Mouse (Mus musculus) T-helper 2 cell (primary cell): ENCODE results near the gene Kitl.

Source experiments
- in situ Hi-C: fragments of 300-600 bp; cut with MboI, MseI; formaldehyde crosslinking; loops from one replicate; pipeline ENCODE4 v1.15.1; 2025; ENCODE audit warnings: high pct_unique_total_duplicates

Gene Kitl

DNA sequence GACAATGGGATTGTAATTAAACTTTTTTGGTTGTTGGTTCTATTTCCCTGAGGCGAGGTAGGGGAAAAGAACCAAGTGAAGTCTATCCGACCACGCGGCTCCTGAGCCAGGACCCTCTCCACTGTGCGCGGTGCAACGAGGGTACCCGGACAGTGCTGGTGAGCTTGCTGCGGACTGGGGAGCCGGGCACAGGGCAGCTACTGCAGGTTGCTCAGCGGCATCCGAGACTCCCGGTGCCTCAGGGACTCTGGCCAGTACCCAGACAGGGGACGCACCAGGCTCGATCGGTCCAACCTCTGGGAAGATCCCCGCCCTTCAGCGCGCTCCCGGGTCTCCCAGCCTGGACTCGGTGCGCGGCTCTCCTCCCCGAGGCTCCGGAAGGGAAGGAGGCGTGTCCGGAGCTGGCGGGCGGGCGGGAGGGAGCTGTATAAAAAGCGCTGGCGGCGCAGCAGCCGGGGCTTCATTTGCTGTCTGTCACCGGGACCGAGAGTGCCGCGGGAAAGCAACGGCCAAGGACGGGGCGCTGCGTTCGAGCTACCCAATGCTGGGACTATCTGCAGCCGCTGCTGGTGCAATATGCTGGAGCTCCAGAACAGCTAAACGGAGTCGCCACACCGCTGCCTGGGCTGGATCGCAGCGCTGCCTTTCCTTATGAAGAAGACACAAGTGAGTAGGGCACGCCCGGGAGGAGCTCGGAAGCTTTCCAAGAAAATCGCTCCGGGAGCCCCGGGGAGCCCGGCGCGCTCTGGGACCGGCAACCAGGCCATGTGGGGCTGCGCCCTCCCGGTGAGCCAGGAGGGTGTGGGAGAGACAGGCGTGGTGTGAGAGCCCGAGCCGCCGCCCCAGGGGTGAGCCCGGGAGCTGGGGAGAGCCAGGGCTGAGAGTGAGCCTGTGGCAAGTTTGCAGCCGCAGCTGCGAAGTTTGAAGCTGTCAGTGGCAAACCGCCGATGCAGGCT is at the start of gene Kitl:
Gene Kitl (plus strand): TSS at position 261 of the 956 bp plus-strand sequence.
- in situ Hi-C loops: no loop called here

DNA sequence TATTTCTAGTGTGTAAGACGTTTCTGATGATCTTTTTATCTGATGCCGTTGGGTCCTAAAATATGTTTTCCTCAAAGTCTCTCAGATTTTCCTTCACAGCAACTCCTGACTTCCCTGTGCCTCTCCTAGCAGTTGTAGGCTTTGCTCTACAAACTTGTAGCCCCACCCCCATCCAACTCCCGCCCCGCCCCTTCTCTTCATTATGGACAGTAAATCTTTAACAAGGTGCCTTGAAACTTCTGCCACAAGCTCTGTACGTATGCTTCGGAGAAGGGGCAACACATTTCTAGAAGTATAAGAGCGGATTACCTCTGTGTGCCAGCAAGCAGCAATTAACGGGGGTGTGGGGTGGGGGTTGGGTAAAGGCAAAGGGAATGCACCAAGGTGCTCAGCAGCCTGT is 42.6 kb upstream of the Kitl start:
- in situ Hi-C loops: loop anchor here (25.0 kb wide), 1 partner anchor 1814 kb away; no protein-coding TSS in a partner anchor

DNA sequence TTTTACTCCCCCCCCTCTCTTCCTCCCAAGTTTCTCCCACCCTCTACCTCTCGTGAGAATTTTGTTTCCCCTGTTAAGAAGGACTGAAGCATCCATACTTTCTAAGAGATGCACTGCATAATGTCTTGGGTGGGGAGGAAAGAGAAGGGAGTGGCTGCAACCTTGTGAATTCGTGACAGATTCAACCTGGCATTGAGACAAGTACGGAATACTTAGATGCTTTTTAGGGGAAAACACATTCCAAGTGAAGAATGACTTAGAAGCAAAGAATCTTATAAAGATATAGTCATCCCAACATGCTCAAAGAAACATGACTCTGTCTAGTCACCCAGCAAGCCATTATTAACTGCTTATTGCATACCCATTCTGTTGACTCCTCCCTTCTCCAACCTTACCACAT is 35.3 kb upstream of the Kitl start:
- in situ Hi-C loops: no loop called here

DNA sequence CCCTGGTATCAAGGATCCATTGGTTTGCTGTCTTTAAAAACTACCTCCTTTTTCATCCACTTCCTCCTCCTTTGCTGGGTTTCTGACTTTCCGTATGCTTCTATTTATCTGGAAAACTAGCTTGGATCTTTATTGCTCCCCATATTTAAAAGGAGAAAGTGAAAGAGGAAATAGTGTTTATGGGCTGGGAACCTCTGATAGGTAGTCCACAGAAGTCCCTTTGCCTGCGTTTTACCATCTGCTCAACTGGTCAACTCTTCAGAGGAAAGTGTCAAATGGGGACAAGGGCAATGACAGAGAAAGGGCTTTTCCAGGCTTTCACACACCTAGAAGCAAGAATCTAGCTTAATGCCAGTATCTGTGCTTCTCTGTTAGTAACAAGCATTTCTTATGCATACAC is 34.5 kb upstream of the Kitl start:
- in situ Hi-C loops: no loop called here

DNA sequence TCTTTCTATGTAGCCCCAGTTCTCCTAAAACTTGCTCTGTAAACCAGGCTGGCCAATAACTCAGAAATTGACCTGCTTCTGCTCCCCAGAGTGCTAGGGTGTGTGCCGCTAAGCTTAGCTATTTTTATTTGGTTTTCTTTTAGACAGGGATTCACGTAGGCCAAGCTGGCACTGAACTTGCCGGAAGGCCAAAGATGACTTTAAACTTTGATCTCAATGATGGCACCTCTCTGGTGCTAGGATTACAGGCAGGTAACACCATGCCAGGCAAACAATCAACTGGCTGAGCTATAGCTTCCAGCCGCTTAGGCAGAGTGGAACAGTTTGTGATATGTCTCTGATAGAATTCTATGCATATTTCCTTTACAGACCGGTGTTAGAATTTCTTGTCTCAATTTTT is 33.5 kb upstream of the Kitl start:
- in situ Hi-C loops: no loop called here

DNA sequence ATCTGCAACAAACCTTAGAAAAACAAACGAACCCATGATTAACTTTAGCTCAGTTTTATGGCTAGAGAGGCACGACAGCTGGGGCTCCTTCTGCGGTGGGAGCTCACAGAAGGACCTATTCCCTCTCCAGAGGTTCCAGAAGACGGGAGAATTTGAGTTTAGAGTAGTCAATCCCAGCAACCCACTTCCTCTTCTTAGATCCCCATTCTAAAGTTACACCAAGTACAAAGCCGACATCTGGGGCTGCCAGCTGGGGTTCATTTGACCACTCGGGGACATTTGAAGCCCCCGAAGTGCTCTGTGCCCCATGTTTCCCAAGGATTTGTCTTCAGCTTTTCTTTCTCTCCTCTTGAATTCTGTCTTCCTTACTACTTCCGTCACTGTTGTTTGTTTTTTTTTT is 28.7 kb upstream of the Kitl start:
- in situ Hi-C loops: no loop called here

DNA sequence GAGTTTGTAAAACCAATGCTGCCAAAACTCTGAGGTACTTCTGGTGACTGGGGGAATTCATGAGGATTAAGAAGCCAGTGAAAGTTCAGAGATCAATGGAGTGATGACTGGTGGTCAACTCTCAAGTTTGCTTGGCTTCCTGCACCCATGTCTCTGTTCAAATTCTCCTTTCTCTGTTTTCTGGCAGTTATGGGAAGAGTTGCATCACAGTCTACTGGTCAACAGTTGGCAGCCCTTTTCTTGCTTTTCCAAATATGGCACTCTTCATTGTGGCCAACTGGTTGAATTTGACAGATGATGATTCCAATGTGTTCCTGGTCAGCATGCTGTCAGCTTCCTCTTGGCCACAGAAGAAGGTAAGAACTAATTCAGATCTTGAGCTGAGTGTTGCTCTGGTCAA is 25.7 kb upstream of the Kitl start:
- in situ Hi-C loops: no loop called here

DNA sequence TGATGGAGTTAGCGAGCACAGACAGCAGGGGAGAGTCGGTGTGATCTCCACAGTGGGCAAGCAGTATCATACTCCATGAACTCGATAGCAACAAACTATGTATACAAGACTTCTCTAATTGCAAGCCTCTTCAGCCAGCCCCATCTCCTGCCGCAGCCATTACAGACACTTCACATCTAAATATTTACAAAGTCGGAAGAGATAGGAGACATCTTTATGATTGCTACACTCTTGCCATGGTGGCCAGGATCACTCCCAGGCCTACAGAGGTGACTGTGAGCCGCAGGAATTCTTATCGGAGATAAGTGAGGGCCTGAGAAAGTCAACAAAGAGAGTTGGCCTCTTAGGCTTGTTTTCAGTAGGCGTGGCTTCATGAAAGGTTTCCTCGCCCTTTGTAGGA is 23.3 kb upstream of the Kitl start:
- in situ Hi-C loops: no loop called here

DNA sequence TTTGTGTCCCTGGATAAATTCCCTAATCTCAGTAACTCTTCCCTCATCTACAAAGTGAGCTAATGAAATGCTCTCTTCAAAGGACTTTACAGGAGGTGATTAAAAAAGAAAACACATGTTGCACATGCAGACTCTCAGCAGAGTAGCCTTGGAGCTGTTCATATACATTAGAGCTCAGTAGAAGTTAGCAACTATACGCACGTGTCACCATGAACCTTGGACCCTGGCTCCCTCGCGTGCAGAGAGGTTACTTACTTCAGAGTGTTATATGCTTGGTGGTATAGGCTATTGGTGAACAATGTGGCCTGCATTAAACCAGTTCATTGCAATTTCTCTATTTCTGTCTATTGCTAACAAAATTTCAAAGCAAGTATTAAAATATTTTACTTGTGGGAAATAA is 14.0 kb upstream of the Kitl start:
- in situ Hi-C loops: no loop called here

DNA sequence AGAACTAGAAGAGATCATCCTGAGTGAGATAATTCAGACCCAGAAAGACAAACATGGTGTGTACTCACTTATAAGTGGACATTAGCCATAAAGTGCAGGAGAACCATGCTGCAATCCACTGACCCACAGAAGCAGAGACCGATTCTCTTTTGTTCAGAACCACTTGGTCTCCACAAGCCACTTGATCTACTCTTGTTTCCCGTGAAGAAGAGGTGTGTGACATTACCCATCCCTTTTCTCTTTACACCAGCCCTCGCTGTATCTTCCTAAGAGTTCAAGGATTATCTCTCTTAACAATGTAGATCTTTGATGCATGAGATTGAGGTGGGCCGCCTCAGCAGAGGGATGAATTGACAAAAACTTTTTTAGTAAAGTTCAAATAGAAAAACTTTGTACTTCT is 11.6 kb upstream of the Kitl start:
- in situ Hi-C loops: no loop called here

DNA sequence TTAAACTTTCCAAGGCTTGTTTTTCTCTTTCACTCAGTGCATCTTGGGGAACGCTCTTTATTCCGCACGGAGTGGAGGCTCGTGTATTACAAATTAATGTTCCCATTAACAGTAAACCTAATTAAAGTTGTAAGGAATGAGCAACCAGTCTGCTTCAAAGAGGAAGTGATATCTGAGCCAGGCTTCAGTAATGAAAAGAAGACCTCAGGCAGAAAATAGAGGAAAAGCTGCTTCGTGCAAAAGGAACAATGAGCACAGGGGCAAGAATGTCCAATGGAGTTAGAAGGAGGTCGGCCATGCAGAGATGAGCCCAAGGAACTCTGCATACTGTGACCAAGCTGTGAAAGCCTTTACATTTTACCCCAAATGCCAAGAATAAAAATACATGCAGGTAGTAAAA is 5.7 kb upstream of the Kitl start:
- in situ Hi-C loops: no loop called here

DNA sequence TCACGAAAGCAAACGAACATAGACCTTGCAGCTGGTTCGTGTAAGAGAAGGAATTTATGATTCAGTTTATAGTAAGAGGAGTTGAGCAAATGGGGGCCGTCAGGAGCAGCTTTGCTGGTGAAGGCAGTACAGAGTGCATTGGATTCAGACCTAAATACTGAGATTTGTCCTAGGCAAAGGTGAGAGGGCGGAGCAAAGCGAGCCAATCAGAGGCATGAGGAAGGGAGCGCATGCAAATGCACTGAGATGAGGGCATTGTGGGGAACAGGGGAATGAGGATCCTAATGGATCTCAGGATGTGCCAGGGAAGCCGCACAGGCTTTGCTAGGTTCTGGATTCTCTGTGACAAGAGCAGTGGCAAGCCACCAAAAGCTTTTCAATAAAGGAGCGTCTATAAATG is 5.1 kb upstream of the Kitl start:
- in situ Hi-C loops: no loop called here

DNA sequence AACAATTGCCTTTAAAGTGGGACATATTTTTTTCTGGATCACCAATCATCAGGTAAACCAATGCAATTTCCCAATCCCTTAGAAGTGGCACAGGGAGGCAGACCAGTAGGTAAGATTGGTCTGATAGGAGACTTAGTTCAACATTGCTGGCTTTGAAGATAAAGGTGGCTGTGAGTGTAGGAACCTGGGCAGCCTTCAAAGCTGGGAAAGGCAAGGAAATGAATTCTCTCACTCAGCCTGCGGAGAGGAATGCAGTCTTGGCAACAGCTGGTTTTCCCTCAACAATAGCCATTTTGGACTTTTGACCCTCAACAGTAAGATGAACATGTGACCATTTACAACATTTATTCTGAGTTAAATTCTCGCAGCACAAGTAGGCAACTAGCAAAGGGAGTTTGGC is 1.3 kb upstream of the Kitl start:
- in situ Hi-C loops: no loop called here

DNA sequence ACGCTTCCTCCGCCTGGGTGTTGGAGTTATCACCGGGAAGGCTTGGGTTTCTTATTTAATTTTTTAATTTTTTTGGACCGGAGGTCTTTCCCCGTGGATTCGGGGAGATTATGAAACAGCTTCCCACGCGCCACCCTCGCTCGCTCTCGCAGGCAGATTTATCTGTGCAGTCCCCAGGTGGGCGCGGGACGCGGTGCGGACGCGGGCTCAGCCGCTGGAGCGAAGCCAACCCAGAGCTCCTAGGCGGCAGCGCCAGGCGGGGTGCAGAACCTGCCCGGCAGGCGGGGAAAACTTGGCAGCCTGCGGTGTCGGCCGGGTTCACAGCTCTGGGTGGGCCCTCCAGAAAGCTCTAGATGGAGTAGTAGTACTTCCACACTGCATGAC is 888 bp downstream of the Kitl start:
- in situ Hi-C loops: no loop called here

DNA sequence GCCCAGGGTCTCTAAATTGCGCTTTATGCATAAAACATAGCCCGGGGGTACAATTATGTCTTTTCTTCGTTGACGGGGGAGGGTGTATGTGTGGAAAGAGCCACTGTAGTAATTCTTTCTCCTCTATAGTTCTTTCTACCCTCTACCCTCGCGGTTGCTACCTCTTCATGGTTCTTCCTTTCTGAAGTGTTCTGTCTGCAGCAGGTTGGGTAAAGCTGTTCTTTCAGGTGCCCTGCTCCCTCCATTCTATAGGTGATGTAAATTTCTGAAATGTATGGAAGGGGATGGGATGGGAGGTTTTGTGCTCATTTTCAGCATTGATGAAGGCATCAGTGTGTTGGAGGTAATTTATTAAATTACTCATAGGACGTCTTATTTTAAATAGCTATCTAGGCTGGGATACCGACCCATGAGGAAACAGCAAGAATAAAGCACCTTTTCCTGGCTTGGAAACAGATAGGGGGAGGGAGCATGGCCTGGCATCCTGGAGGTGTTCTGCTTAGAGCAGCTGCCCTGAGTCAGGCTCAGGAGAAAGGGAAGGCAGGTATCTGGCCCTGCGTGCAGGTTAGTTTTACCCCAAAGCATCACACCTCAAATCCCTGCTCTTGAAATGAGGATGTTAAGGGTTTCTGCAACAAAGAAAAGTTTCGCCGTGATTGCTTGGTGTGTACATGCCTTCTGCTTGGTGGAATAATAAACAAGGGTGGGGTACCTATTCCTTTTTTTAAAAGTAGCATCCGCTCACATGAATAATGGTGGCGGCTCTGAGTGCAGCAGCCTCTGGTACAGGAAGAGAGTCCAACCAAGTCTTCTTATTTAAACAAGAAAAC is 1.7 kb downstream of the Kitl start:
- in situ Hi-C loops: no loop called here

DNA sequence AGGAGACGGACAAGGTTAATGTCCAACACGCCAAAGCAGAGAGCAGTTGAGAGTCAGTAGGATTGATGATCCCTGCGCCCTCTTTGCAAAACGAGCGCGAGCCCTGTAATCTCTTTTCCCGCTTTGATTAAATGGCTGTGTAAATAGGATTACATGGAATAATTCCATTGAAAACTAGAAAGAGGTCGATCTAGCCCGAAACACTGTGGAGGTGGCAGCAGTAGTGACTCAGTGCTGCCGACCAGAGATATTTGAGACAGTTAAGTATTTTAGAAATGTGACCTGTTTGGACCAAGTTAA is 2.3 kb downstream of the Kitl start:
- in situ Hi-C loops: no loop called here

DNA sequence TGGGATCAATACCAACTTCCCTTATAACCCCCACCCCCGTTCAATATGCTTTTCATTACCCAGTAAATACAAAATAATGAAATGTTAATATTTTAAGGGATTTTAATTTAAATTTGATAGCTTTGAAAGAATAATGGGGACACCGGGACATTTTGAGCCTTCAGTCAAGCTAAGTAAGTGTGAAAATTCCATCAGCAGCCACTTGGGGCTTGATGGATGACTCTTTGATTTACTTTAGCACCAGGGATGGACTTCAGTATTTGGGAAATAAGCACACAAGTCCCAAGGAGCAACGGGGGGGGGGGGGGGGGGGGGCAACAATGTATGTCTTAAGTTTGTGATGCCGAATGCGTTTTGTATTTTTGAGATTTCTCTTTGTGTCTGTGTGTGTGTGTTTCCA is 3.1 kb downstream of the Kitl start:
- in situ Hi-C loops: no loop called here

DNA sequence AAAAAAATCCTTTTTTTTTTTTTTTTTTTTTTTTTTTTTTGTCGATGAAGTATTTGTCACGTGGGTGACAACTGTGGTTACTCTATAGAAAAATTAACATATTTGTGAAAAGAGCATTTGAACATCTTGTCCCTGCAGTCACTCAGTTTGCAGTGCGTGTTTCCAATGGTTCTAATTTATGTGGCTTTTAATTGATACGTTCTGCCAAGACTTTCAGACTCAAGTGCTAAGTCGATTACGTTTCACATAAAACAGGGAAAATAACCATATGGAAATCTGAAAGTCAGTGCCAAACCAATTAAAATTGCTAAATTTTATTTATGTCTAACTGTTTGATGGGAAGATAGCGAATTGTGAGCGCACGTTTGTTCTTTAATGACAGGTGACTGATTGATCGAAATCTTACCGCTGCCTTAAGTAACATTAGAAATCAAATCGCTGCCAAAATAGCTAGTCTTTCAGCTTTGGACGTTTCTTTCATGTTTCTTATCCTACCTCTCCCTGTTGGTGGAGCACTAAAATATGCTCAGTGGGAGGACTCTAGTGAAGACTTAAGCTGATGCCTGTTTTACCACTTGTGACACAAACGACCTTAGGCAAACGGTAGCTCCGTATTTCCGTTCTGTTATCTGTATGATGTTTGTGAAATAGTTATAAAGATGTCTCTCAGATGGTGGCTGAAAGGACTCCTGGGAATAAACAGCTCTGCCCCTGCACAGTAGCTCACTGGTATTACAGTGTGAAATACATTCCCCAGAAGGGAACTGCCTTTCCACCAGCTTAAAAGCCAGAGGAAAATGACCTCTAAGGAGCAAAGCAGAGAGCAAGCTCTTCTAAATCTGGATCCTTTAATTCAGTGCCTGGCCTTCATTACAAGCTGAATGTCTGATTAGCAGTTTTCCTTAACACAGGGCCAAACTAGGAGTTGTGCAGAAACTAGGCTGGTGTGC is 4.1 kb downstream of the Kitl start:
- in situ Hi-C loops: no loop called here

DNA sequence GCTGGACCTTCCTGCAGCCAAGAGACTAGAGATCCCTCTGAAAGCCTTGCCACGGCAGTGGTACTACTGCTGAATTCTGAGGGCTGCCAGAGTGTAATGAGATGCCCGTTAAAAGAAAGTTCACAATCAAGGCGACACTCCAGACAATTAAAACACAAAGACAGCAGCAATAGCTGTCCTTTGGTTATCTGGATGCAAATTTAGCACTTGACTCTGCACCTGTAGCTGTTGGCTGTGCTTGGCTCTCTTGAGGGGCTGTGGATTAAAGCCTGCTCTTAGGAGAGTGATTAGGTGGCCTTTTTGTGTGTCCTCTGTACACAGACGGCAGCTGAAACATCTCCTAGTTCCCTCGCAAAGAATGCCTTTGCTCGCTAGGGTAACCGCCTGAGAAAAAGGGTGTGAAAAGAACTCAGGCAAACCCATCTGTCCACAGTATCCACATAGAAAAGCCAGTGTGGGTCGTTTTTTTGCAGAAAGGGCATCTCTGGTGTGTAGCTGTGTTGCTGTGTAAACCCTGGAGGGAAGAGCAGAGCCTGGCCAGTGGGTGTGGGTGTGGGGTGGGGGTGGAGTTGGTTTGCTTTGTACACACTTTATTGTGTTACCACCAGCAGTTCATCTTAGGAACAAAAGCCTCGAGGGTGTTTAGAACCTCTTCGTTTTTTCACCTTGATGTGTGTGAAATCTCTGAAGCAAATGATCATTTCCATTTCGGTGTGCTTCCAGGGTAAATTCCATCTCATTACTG is 6.8 kb downstream of the Kitl start:
- in situ Hi-C loops: no loop called here

DNA sequence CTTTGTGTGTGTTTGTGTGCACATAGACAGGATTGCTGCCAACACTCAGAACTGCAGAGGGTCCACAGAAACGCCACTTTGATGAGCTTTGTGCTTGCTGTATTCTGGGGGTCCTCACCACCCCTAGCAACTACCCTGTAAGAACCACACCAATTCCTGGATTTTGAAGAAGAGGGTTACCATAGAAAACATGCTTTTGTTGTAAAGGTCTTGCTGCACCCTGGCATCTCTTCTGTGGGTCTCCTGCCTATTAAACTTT is 7.3 kb downstream of the Kitl start:
- in situ Hi-C loops: no loop called here

DNA sequence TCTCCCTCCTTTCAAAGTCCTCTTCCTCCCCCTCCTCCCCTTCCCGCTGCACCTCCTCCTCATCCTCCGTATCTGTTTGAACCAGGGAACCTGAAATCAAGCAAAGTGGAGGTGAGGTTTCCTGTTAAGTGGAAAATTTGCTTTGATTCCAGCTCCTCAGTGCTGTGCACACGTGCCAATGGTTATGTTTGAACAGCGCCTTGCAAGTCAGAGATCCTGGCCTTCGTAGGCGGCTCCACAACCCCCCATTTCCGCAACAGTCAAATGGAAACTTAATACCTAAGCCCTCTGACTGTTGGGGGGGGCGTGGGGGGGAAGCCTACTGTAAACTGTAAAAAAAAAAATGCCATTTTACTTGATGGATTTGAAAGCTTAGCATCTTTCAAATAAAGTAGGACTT is 10.2 kb downstream of the Kitl start:
- in situ Hi-C loops: no loop called here

DNA sequence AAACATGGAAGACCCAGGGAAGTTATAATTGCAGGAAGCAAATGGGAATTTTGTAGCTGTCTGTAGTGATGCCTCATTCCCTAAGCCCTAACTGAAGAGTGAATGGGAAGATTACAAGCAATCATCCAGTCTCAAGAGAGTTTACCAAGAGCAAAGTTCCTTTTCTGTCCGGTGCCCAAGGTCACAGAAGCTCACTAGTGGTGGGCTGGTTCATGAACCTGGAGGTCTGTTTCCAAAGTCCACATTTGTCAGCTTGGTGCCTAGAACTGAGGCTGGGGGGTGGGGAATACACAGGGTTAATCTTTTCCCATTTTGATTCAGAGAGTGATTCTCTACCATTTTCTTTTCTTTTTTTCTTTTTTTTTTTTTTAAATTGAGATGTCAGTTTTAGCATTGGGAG is 11.3 kb downstream of the Kitl start:
- in situ Hi-C loops: no loop called here
